Mouse (Mus musculus): ENCODE measurements around the gene Dmrt3. TPM values are rescaled to one million over a fixed set of nuclear protein-coding genes. Genes with fewer than 3 reads are reported as not detected.

The Dmrt3 gene
- polyA plus RNA-seq, 1 experiment from 2014 or later = 0.06 TPM

DNA sequence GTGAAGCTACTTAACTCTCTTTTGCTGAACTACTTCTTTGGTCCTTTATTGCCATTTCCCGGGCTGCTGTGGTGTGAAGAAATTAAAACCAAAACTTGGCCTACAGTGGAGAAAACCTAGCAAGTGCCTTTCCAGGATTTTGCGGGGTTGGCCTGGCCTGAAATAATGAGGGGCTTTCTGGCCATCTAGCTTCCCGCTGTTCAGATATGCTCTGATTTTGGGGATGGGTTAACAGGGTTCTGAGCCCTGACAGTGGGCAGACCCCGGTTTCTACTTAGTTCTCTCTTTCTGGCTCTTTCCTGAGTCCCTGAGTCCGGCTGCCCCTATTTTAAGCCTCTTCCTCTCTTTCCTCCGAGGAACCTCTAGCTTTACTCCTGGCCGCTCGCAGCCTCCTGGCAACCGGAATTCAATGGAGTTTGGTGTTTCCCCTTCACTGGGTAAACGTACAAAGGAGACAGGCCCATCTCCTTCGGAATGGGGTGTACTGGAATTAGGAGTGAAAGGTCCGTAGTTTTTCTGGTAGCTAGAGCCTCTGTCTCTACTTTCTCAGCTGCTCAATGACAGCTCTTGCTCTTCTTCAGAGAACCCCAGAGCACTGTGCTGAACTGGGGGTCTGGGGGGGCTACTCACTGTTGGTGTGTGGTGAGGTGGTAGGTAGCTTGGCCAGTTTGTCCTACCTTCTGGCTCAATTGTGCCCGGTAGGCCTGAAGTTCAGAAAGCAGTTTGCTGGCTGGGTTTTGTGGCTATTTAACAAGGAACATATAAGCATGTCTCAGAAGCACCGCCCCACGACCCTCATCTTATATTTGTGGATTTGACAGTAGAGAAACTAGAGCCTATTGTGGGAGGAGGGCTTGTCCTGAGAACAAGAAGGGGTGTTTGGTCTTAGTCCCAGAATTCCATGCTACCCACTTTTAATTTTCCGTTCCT lies 2.0 kb downstream of the Dmrt3 start:
- no peak for ATAC-seq (replicated peaks; ENCODE audit: insufficient number of reproducible peaks, low FRiP score, low TSS enrichment)
- 5% methylated on average over 16 of the region's 16 CpGs for WGBS (ENCODE audit: insufficient replicate concordance)
- Histone ChIP-seq H3K4me3 (ENCODE audit: low read depth, low read length) (no peak overlapping the region), H3K27me3 (ENCODE audit: control insufficient read depth, insufficient read depth, low read length) (peaks cover 93% of the 10 kb centered on the region), H3K36me3 (ENCODE audit: control insufficient read depth, insufficient read depth, low read length) (no peaks in the 10 kb centered on the region), H3K4me2 (no peak overlapping the region), H3K4me1 (ENCODE audit: control insufficient read depth, insufficient read depth, low read length) (peaks cover 14% of the 10 kb centered on the region), H3K27ac (ENCODE audit: low read depth, low read length) (no peak overlapping the region), H3K9me3 (replicated peaks; ENCODE audit: control insufficient read depth, low read length) (no peaks in the 10 kb centered on the region), H3K9ac (ENCODE audit: low read depth, low read length) (no peak overlapping the region)

DNA sequence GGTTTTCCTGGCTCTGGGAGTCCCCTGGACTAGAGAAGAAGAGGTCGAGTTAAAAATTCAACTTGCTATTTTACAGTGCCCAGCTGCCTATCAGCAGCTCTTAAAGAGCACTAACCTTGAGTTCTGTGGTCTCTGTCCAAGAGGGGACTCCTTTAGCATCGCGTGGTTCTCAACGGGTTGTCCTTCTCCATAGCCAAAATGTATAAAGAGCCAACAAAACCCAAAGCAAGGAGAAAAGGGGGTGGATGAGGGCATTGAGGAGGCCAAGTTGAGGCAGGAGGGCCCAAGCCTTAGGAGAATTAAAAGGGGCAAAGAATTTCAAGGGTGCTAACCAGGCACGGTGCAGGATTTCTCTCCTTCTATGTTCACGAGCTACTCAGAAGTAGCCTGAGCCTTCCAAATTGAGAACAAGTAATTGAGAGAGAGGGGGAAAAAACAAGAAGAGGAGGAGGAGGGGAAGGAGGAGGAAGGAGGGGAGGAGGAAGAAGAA lies 2.8 kb downstream of the Dmrt3 start:
- Histone ChIP-seq H3K4me1 (ENCODE audit: control insufficient read depth, insufficient read depth, low read length) (peaks cover 14% of the 10 kb centered on the region), H3K4me2 (no peak overlapping the region), H3K27ac (ENCODE audit: low read depth, low read length) (no peak overlapping the region), H3K4me3 (ENCODE audit: low read depth, low read length) (no peak overlapping the region), H3K36me3 (ENCODE audit: control insufficient read depth, insufficient read depth, low read length) (no peaks in the 10 kb centered on the region), H3K27me3 (ENCODE audit: control insufficient read depth, insufficient read depth, low read length) (peaks cover 89% of the 10 kb centered on the region), H3K9me3 (replicated peaks; ENCODE audit: control insufficient read depth, low read length) (no peaks in the 10 kb centered on the region), H3K9ac (ENCODE audit: low read depth, low read length) (no peak overlapping the region)
- no peak for ATAC-seq (replicated peaks; ENCODE audit: insufficient number of reproducible peaks, low FRiP score, low TSS enrichment)
- WGBS (ENCODE audit: insufficient replicate concordance) = 6% methylated on average over 6 of the region's 6 CpGs

DNA sequence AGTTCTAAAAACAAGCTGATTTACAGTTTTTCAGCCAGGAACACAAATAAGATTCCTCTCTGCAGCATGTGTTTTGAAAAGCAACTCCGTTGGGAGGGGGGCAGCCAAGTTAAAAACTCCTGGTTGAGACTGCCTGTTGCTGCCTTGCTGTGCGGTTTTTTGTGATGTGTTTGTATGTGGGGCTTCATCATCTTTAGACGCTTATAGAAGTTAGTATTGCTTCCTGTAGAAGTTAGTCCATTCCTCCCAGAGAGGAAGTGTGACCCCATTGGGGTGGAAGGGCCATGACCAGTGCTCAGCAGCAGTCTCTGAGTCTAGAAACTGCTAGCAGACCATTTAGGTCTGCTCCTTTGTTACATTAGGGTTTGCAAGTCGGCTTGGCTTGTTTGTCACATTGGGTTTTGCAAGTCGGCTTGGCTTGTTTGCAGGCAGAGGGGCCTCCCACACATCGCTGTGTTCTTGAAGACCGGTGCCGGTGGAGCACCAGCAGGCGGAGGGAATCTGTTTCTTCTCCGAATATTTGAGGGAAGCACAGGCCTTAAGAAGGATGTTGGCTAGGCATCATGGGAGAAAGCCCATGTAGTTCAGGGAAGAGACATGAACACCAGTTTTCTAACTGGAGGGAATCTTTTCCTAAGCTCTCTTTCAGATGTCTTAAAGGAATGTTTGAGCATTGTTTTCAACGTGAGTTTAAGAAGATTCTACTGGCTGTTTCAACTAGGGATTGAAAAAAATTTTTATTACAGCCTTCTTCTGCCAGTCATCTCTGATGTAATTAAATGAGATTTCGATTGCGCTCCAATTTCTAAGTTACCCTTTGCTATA lies 3.6 kb downstream of the Dmrt3 start:
- Histone ChIP-seq H3K4me1 (ENCODE audit: control insufficient read depth, insufficient read depth, low read length) (peaks cover 14% of the 10 kb centered on the region), H3K9me3 (replicated peaks; ENCODE audit: control insufficient read depth, low read length) (no peaks in the 10 kb centered on the region), H3K36me3 (ENCODE audit: control insufficient read depth, insufficient read depth, low read length) (no peaks in the 10 kb centered on the region), H3K9ac (ENCODE audit: low read depth, low read length) (no peak overlapping the region), H3K27ac (ENCODE audit: low read depth, low read length) (no peak overlapping the region), H3K4me2 (no peak overlapping the region), H3K4me3 (ENCODE audit: low read depth, low read length) (no peak overlapping the region), H3K27me3 (ENCODE audit: control insufficient read depth, insufficient read depth, low read length) (peaks cover 82% of the 10 kb centered on the region)
- 9% methylated on average over 13 of the region's 13 CpGs for WGBS (ENCODE audit: insufficient replicate concordance)
- ATAC-seq (replicated peaks; ENCODE audit: insufficient number of reproducible peaks, low FRiP score, low TSS enrichment) = no peak

DNA sequence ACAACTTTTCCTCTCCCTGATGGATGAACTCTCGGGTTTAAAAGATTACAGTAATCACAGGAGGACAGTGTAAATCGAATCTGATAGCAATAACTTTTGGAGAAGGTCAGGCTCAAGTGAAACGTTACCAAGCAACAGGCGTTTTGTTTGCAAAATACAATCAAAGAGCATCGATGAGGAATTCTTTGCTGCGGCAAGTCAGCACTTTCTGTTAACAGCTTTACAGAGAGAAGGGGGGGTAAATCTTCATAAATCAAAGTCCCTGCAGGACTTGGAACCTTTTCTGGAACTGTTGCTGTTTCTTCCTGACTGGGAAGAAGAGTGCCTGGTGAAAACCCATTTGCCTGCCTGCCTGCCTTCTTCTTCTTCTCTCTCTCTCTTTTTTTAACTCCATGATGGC lies 5.8 kb downstream of the Dmrt3 start:
- Histone ChIP-seq H3K9ac (ENCODE audit: low read depth, low read length) (no peak overlapping the region), H3K36me3 (ENCODE audit: control insufficient read depth, insufficient read depth, low read length) (no peaks in the 10 kb centered on the region)
- no peak for ATAC-seq (replicated peaks; ENCODE audit: insufficient number of reproducible peaks, low FRiP score, low TSS enrichment)

GRCm38 (mm10) chr19:25622291-25623251 lies 12.5 kb downstream of the Dmrt3 start:
- Histone ChIP-seq H3K9me3 (replicated peaks; ENCODE audit: control insufficient read depth, low read length) (no peaks in the 10 kb centered on the region), H3K27ac (ENCODE audit: low read depth, low read length) (no peak overlapping the region), H3K4me3 (ENCODE audit: low read depth, low read length) (peak overlapping the region; percentile 23), H3K36me3 (ENCODE audit: control insufficient read depth, insufficient read depth, low read length) (no peaks in the 10 kb centered on the region), H3K4me2 (peak overlapping the region; percentile 56), H3K4me1 (ENCODE audit: control insufficient read depth, insufficient read depth, low read length) (no peaks in the 10 kb centered on the region), H3K9ac (ENCODE audit: low read depth, low read length) (no peak overlapping the region), H3K27me3 (ENCODE audit: control insufficient read depth, insufficient read depth, low read length) (peaks cover 76% of the 10 kb centered on the region)
- WGBS (ENCODE audit: insufficient replicate concordance) = 27% methylated on average over 54 of the region's 54 CpGs
- ATAC-seq (replicated peaks; ENCODE audit: insufficient number of reproducible peaks, low FRiP score, low TSS enrichment) = peak; percentile 18; the same call in 1 of the 2 replicates

More for the DNA sequence above, 5.8 kb downstream of the Dmrt3 start:
- Histone ChIP-seq H3K9me3 (replicated peaks; ENCODE audit: control insufficient read depth, low read length) (no peaks in the 10 kb centered on the region), H3K27ac (ENCODE audit: low read depth, low read length) (no peak overlapping the region), H3K4me2 (no peak overlapping the region), H3K4me3 (ENCODE audit: low read depth, low read length) (no peak overlapping the region), H3K27me3 (ENCODE audit: control insufficient read depth, insufficient read depth, low read length) (peaks cover 84% of the 10 kb centered on the region), H3K4me1 (ENCODE audit: control insufficient read depth, insufficient read depth, low read length) (peaks cover 3% of the 10 kb centered on the region)
- 25% methylated on average over 6 of the region's 6 CpGs for WGBS (ENCODE audit: insufficient replicate concordance)

GRCm38 (mm10) chr19:25628490-25628889 lies 18.4 kb downstream of the Dmrt3 start:
- no peak overlapping the region for H3K9ac ChIP-seq (ENCODE audit: low read depth, low read length)
- ATAC-seq (replicated peaks; ENCODE audit: insufficient number of reproducible peaks, low FRiP score, low TSS enrichment) = no peak

GRCm38 (mm10) chr19:25635119-25635518 lies 25.0 kb downstream of the Dmrt3 start:
- Histone ChIP-seq H3K27ac (ENCODE audit: low read depth, low read length) (no peak overlapping the region), H3K27me3 (ENCODE audit: control insufficient read depth, insufficient read depth, low read length) (peaks cover 15% of the 10 kb centered on the region), H3K36me3 (ENCODE audit: control insufficient read depth, insufficient read depth, low read length) (no peaks in the 10 kb centered on the region), H3K9me3 (replicated peaks; ENCODE audit: control insufficient read depth, low read length) (no peaks in the 10 kb centered on the region), H3K9ac (ENCODE audit: low read depth, low read length) (no peak overlapping the region), H3K4me2 (no peak overlapping the region), H3K4me3 (ENCODE audit: low read depth, low read length) (no peak overlapping the region), H3K4me1 (ENCODE audit: control insufficient read depth, insufficient read depth, low read length) (no peaks in the 10 kb centered on the region)
- ATAC-seq (replicated peaks; ENCODE audit: insufficient number of reproducible peaks, low FRiP score, low TSS enrichment) = no peak
- WGBS (ENCODE audit: insufficient replicate concordance) = 77% methylated on average over 5 of the region's 5 CpGs

More at GRCm38 (mm10) chr19:25628490-25628889, 18.4 kb downstream of the Dmrt3 start:
- 12% methylated on average over 9 of the region's 9 CpGs for WGBS (ENCODE audit: insufficient replicate concordance)
- Histone ChIP-seq H3K4me3 (ENCODE audit: low read depth, low read length) (no peak overlapping the region), H3K9me3 (replicated peaks; ENCODE audit: control insufficient read depth, low read length) (no peaks in the 10 kb centered on the region), H3K36me3 (ENCODE audit: control insufficient read depth, insufficient read depth, low read length) (no peaks in the 10 kb centered on the region), H3K4me2 (no peak overlapping the region), H3K4me1 (ENCODE audit: control insufficient read depth, insufficient read depth, low read length) (no peaks in the 10 kb centered on the region), H3K27me3 (ENCODE audit: control insufficient read depth, insufficient read depth, low read length) (peaks cover 56% of the 10 kb centered on the region), H3K27ac (ENCODE audit: low read depth, low read length) (no peak overlapping the region)

All from heart, embryonic 11.5 days (tissue).